Mouse (Mus musculus) thymus, postnatal 14 days (tissue): Measurements from ENCODE around the gene Pou2f3.
A peak's percentile ranks its signal among the peaks of the same experiment; 100 is the strongest.
"Not testable (repeated sequence)": the region's sequence is repeated elsewhere in the genome, so short reads cannot be mapped to it uniquely, and the experiment has no call there.

Experiments used
- DNase-seq: peaks from one replicate; pipeline ENCODE4 v3.0.0; 2021

Pou2f3 gene

DNA sequence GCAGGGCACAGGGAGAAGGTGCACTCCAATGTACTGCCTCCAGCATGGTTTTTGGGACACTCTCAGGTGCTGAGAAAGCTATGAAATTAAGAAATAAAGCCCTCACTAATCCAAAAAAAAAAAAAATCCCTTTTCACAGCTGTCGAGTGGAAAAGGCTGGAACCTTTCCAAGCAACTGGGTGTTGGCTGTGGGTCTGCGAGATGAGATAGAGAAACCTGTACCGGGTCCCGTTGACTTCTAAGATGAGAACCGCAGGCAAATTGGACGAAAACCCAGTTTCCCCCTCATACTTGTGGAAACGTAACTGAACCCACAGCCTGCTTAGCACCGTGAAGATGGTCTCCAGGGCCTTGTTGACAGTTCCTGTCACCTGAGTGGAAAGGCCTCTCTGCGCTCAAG is 59.2 kb downstream of the Pou2f3 start:
- DNase-seq, result no peak

DNA sequence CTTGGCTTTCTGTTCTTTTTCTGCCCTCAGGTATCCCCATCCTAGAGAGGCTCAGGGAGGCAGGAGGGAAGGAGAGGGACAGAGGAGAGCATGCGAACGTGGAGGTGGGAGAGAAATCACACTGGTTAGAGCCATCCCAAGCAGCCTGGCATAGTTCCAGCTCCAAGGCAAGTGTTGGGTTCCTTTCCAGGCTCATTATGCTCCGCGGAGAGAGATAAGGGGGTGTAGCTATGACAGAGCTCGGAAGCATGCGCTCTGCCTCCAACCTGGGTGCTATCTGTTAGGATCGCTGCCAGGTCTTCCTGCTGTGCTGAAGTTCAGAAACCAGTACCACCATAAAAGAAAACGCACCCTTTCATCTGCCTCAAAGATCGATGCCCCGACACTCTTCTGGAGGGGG is 60.1 kb downstream of the Pou2f3 start:
- DNase-seq, result no peak

DNA sequence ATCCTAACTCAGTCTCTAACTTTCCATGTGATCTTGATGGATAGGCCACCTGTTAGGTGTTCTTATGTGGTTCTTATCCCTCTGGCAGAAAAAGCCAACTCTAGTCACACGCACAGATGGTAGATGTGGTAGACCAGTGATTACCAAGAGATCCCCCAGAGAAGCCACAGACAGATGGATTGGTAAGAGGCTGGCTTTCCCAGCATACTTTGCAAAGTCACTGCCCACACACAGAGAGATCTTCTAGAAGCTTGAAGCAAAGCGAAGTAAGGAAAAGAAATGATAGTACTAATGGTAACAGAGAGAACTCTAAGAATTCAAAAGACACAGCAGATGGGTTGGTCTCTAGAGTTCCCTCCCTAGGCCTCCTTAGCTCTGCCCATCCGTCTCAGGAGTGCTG is 60.7 kb downstream of the Pou2f3 start:
- DNase-seq, result no peak

DNA sequence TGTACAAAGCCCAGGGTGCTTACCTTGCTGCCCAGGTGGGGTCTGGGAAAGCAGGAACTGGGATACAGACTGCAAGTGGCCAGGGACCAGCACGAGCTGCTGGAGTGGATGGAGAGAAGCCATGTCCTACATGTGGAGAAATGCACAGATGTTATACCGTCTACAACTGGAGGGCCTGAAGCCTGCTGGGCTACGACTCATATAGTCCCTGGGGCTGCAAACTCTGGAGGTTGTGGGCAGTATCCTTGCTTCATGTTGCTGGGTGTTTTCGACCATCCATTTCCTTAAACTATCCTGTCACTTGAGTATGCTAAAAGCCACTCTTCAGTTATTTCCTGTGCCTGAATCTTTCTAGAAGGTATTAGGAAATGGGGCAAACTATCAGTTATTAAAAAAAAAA is 65.0 kb downstream of the Pou2f3 start:
- DNase-seq, result no peak

DNA sequence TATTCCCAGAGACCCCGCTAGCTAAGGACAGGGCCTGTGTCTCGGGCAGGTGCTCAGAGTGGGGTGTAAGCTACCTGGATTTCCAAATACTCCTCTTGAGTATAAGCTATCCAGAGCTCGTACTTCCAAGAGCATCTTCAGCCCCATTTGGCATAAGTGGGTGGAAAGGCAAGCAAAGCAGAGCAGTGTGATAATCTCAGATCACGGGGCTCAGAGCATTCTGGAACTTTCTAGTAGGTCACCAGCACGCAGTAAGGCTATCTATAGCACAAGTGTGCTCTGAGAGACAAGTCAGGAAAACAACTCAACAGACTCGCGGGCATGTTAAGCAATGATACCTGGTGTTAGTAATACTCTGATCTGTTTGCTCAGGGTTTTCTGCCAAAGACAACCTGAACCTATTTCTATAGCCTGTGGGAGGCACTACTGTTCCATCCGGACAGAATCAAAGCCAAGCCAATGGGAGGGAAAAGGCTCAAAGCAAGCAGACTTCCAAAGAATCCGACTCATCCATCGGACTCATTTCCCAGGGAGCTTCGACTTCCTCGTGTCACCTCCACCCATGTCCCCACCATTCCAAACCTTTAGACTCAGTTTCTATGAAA is 65.9 kb downstream of the Pou2f3 start:
- no peak for DNase-seq

DNA sequence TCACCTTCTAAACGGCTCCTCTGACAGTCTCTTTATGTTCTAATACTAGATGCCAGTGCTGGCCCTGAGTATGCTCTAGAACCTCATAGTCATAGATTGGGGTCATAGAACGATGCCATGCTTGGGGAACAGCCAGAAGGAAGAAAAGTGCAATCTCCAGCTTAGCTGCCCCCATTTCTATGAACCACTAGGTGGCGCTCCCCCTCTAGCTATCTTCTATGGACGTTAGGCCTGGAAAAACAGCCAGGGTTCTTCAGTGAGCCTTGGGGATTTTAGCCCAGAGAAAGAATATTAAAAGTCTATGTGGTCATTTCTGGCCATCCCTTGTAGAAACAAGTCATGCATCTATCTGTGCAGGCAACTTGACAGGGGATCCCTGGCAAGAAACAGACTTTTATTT is 68.3 kb downstream of the Pou2f3 start:
- peak; percentile 41 for DNase-seq

DNA sequence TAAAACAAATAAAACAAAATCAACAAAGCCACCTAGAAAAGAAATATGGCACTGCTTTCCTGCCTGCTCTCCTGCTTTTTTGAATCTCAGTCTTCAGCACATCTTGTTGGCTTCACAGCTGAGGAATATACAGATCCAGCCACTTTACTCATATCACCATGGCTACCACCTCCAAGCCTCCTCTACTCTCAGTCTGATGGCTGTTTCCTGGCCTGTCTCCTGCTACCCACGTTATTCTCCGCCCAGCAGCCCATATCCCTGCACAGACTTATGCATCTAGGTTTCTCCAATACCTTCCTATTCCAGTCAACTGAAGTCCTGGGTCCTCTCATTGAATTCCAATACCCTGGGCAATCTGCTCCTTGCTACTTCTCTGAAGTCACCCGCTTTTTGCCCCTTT is 76.6 kb downstream of the Pou2f3 start:
- no peak for DNase-seq

DNA sequence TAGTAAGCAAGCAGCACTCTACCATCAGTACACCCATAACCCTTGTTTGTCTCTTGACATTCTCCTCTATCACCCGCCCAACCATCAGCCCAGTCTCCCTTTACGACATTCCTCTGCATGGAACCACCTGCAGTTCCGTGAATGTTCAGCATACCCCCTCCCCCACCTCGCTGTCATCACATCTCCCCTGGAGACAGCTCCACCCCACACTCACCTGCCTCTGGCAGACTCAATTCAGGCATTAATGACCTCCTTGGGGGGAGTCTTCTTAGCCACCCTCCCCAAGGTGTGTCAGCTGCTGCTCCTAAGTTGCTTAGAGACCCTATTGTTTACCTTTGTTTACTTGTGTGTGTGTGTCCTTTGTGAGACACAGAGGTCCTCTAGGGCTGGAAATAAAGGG is 77.8 kb downstream of the Pou2f3 start:
- no peak for DNase-seq

DNA sequence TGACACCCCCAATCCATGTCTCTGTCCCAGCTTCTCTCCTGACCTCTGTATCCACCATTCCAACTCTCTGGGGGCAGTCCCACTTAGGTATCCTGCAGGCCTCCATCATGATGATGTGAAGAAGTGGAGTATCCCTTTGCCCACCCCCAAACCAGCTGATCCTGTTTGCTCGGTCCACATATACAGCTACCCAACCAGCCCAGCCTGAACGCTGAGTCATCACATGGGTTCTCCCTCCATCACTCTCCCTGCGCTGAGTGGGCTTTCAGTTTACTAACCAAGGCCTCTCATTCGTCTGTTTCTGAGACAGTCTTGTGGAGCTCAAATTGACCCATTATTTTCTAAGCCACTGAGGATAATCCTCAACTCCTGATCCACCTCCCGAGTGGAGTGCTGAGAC is 78.2 kb downstream of the Pou2f3 start:
- DNase-seq, result no peak

DNA sequence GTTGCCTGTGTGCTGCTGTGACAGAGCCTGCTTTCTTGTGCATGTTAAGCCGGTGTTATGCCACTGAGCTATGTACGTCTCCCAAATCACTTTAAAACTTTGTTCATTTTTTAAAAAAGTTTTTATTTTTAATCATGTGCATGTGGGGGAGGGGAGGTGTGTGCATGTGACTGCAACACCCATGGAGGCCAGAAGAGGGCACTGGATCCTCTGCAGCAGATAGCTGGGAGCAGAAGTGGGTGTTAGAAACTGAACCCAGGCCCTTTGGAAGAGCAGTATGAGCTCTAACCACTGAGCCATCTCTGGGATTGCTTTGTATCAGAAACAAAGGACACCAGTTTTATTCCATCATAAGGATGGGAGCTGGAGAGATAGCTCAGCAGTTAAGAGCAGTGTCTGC is 79.5 kb downstream of the Pou2f3 start:
- DNase-seq, result no peak

DNA sequence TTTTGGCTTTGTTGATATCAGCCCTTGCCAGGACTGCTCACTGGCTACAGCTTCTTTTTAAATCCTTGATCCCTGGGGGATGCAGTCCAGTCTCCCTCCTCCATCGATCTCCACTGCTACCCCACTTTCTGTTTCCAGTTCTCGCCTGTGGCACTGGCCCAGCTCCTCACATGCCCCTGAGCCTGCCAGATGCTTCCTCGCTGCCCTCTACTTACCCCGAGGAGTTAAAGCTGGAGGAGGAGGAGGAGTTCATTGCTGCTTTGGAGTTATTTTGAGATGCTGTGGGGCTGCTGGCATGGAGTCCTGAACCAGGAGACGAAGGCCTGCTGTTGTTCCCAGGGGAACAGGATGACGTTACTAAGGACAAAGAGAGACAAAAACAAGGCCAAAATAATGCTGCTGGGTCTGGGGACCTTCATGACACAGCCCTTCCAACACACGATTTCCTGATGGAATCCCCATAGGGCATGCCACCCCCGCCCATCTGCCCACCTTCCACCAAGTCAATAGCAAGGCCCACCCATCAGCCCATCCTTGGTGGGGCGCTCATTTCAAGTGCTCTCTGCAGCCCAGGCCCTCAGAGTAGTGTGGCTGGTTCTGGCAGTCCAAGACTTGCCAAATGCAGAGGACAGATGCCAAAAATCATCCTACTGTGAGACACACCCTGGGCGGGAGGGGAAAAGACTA is 82.9 kb downstream of the Pou2f3 start:
- DNase-seq, result no peak

DNA sequence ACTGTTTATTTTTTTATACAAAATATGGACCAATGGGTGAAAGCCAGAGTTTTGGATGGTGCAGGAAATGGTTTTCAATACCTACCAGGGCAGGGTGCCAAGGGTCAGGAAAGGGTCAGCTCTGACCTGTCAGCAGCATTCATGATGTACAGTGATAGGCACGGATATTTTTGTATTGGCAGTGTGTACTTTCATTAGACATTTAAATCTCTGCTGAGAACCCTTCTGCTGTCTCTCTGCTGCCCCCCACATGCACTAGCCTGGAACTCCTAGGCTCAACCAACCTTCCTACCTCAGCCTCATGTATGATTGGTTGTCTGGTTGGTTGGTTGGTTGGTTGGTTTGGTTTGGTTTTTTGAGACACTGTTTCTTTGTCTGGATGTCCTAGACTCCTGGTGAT is 87.8 kb downstream of the Pou2f3 start:
- no peak for DNase-seq

DNA sequence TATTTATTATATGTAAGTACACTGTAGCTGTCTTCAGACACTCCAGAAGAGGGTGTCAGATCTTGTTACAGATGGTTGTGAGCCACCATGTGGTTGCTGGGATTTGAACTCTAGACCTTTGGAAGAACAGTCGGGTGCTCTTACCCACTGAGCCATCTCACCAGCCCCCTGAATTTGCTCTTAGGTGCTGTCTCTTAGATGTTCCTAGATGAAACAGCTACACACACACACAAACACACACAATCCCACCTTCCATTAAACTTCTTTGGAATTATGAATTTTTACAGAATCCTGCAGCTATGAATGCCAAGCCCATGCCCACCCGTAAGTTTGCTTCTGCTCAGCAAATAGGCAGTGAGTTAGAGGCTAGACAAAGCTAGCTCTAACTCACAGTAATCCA is 88.2 kb downstream of the Pou2f3 start:
- DNase-seq, result not testable (repeated sequence)

DNA sequence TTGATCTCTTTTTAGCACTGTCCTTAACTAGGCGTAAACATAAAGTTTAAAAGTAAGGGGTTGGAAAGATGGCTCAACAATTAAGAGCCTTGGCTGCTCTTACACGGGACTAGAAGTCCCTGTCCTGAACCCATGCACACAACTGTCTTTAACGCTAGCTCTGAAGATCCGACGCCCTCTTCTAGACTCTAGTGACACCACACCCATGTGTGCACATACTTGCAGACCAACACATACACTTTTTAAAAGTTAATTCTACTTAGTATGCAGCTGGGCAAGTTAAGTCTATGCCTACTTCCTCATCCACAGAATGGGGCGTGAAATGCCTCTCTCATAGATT is 93.2 kb downstream of the Pou2f3 start:
- DNase-seq, result no peak

DNA sequence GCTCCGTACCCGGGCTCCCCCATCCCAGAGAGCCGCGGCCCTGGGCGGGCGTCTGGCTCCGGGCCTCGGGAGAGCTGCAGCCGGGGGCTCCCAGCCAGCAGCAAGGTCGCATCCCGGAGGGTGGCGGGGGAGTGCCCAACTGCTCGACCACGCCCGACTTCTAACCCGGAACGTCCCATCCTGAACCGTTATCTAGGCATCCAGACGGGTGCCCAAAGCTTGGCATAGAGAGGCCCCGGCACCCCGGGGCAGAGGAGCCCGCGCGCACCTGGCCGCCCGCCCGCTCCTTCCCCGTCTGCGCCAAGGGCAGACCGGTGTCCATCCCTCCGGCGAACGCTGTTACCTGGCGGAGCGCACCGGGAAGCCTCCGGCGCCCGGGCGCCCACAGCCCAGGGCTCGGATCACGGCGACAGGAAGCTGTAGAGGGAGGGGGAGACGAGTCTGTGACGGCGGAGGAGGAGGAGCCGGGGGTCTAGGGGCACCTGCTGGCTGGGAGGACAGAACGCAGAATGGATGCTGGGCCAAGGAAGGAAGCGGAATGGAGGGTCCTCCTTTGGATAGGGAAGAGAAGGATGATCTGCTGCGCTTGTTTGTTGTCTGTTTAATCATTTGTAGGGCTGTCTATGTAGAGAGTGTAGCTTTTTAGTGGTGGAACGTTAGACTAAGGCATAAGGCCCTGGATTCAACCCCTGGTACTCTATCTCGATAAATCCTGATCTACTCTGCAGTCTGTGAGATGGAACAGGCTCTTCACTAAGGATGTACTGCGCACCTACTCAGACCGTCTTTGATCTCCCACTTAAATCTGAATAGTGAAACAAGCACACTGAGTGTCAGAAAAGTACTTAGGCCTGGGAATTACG is 93.8 kb downstream of the Pou2f3 start, which contains the start of gene Tmem136:
Gene Tmem136 (minus strand): TSS at position 437 of the 863 bp plus-strand sequence.
- peak; percentile 26 for DNase-seq

DNA sequence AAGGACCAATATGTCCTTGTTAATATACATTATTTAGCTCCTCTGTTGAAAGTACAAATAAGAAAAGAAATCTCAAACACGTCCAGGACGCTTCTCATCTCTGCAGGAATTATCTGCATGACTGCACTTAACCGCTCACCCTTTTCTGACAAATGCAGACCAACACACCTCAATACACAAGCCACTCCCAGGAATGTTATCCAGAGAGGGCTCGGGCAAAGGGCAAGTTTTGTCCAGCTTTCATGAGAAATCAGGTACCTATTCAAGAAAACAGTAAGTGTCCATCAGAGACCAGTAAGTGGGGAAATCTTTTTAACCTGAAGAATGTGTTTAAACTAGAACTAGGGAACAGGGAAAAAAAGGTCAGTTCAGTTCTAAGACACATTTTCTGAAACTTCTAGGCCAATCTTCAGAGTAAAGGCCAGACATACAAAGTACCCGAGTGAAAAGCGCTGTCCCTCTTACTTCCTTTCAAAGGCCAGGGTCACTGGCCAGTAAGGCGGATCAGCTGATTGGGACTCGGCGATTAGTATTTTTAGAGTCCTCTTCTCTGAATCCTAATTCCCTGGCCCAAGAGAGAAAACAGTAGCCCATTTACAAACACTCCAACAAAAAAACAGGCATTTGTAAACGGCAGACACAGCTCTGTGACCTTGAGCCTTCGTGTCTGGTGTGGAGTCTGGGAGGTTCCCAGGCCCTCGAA is 94.6 kb downstream of the Pou2f3 start:
- DNase-seq, result no peak

DNA sequence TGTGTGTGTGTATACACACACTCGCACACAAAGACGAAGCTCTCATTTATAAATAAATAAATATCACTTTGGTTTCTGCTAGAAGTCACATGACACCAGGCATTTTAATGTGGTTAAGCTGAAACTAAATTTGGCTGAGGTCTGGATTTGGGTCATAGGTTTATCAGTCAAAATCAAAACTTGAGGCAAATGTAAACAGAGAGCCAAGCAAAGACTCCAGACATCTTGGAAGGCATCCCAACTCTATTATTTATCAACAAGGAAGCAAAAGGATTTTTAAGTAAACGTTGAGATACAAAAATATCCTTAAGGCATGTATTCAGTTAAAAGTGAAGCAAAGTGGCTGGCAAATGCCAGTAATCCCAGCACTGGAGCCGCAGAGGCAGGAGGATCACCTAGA is 95.3 kb downstream of the Pou2f3 start:
- DNase-seq, result no peak

DNA sequence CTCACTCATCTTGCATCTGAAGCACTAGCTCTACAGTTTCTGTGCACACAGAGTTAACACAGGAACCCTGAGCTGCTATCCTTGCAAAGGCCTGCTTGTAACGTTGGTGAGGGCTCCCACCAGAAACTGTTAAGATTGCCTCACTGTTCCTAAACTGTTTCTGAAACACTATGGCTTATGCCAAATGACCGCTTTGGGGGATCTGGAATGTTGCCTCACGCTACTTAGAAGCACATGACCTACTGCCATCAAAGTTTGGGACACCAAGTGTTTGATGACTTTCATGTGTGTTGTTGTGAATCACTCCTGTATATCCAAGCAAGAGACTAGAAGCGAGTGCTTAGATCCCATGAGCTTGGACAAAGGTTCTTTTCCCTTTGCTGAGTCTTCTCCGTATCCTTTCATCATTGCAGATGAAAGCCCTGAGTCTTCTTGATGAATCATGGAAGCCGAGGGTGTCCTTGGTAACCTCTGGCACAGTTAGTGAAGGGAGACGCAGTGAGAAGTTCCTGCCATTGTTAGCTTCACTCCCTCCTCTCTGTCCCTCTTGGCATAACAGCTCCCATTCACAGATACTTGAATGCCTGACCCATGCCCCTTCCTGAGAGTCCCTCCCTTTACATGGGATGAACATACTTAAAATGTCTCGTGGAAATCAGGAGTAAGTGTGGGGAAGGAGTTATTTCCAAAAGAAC is 99.7 kb downstream of the Pou2f3 start:
- no peak for DNase-seq

DNA sequence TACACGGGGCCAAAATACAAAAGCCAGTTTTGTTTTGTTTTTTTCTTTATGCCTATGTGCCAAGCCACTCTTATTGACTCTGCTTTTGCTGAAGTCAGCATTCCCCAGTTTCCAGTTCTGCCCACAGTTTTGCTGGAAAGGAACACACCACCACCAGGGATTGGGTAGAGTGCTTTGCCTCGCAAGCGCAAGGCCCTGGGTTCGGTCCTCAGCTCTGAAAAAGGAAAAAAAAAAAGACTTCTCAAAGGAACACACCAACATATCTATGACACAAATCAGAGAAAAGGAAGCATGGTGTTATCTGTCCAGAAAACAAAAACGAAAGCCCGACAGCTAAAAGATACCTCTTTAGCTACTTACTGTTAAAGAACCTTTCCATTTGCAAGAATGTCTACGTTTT is 101.0 kb downstream of the Pou2f3 start:
- no peak for DNase-seq

DNA sequence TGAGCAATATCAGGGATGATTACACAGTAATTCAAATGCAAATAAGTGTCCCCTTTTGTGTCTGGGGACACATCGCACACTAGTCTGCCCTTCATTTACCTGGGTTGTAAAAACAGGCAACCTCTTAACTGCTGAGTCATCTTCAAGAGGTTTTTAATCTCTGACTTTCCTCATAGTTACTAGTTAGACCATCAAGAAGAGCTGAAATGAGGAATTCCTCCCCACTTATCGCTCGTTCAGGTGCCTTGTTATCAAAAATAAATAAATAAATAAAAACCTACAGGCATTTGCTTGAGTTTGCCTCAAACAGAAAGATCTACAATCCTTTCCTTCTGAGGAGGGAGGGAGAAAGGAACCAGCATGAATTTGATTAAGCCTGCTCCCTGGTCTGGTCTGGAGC is 101.4 kb downstream of the Pou2f3 start:
- no peak for DNase-seq

DNA sequence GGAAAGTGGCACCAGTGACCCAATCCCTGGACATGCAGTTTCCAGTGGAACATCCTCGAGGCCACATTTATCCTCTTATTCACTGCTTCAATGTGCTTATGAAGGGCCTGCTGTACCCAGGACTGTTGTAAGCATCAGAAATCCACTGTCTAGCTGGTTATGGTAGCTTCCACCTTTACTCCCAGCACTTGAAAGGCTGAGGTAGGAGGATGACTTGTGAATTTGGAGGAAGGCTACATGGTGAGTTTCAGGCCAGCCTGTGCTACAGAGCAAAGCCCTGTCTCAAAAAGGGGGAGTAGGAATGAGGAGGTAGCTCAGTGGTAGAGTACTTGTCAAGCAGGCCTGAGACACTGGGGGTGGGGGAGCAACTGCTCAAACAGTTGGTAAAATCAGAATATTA is 102.1 kb downstream of the Pou2f3 start:
- DNase-seq, result no peak

DNA sequence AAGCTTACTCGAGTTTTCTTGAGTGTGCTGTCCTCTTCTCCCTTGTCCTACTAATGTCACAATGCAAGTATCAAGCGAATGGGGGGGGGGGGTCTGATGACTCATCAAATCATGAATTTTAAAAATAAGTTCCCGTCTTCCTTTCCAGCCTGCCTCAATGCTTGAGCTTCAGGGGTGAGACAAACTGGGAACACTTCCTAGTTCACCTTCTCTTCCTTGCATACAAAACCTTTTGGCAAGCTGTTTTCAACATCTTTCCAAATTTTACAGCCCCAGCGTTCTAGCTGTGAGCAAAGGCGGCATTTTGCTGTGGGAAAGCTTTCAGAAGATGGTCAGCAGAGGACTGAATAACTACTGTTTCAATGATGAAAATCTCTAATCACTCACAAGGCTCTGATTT is 102.6 kb downstream of the Pou2f3 start:
- DNase-seq, result no peak

DNA sequence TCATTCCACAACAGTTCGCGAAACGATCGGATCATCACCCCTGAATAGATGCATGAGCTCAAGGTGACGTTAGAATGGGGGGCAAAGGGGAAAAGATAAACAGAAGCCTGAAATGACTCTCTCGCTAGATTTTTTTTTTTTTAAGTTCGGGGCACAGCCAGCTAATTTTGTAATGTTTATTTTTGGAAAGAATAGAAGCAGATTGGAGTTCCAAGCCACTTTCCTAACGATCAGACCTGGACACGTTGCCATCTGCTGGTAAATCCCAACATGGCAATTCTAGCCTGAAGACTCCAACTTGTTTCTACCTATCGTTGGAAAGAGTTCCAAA is 103.0 kb downstream of the Pou2f3 start, which contains the start of gene Arhgef12:
Gene Arhgef12 (minus strand): TSS at position 53 of the 331 bp plus-strand sequence.
- DNase-seq, result no peak
